Mouse (Mus musculus) stomach, postnatal 0 days (tissue): ENCODE results near the gene Prkcsh. TPM values are rescaled to one million over a fixed set of nuclear protein-coding genes. Genes with fewer than 3 reads are reported as not detected.

ENCODE experiments used
- ATAC-seq: fragments of 200-750 bp; cut with Nextera tagmentation; 2 replicates; pipeline ENCODE4 v1.8.0; 2017; ENCODE audit not compliant: low FRiP score, low TSS enrichment
- DNase-seq: peaks from one replicate; pipeline ENCODE4 v3.0.0-alpha.2; 2016; ENCODE audit warnings: low spot score
- H3K27ac ChIP-seq: fragments of 300-500 bp; sonication (generic); replicated peaks from 2 replicates; pipeline ENCODE4 v1.5.1; 2014; ENCODE audit warnings: mild to moderate bottlenecking, control low read depth
- H3K27me3 ChIP-seq: fragments of 300-500 bp; sonication (generic); 2 replicates; pipeline ENCODE4 v1.6.1; 2014; ENCODE audit warnings: low read length; ENCODE audit not compliant: control insufficient read depth, insufficient read depth
- H3K36me3 ChIP-seq: fragments of 300-500 bp; sonication (generic); 2 replicates; pipeline ENCODE4 v1.6.1; 2014; ENCODE audit warnings: low read length, mixed read lengths; ENCODE audit not compliant: control insufficient read depth, insufficient read depth
- H3K4me1 ChIP-seq: fragments of 300-500 bp; sonication (generic); replicated peaks from 2 replicates; pipeline ENCODE4 v1.6.1; 2014; ENCODE audit warnings: antibody characterized with exemption; ENCODE audit not compliant: control insufficient read depth, insufficient read depth
- H3K4me2 ChIP-seq: fragments of 300-500 bp; sonication (generic); replicated peaks from 2 replicates; pipeline ENCODE4 v1.6.1; 2014; ENCODE audit warnings: low read depth, mild to moderate bottlenecking, control low read depth, moderate library complexity
- H3K4me3 ChIP-seq: fragments of 300-500 bp; sonication (generic); 2 replicates; pipeline ENCODE4 v1.5.1; 2014; ENCODE audit warnings: low read depth, low read length, control low read depth
- H3K9ac ChIP-seq: fragments of 300-500 bp; sonication (generic); 2 replicates; pipeline ENCODE4 v1.6.1; 2014; ENCODE audit warnings: mild to moderate bottlenecking, low read length, control low read depth, mixed read lengths
- H3K9me3 ChIP-seq: fragments of 300-500 bp; sonication (generic); 2 replicates; pipeline ENCODE4 v1.6.1; 2016; ENCODE audit warnings: low read length; ENCODE audit not compliant: control insufficient read depth
- CTCF ChIP-seq: IDR thresholded peaks from 2 replicates; pipeline ENCODE4 v1.5.1; 2016; ENCODE audit warnings: antibody characterized with exemption, low read depth, mild to moderate bottlenecking, moderate library complexity
- EP300 ChIP-seq: optimal IDR thresholded peaks from 2 replicates; pipeline ENCODE3; 2016; ENCODE audit warnings: antibody characterized with exemption
- WGBS: fragments of 180-500 bp; shearing (Covaris S2); extraction: QIAGEN DNeasy Blood & Tissue Kit; methylation state at CpG from one replicate; pipeline ENCODE4 v1.1.7; 2014; 5-methylcytosine and 5-hydroxymethylcytosine counted together
- polyA plus RNA-seq: library from polyadenylated mRNA; unstranded; fragments of >200 nt; fragmentation: Nextera tagmentation; extraction: Ambion mirVana; gene quantifications from 2 replicates; pipeline ENCODE4 v1.2.1, GENCODE M21; 2015

The Prkcsh gene
- polyA plus RNA-seq, 1 experiment from 2014 or later: 48.4 TPM

- ATAC-seq (peak; percentile 3; the same call in 1 of the 2 replicates), DNase-seq (no peak)
- under 1% methylated on average over 18 of the region's 18 CpGs for WGBS
- Histone ChIP-seq H3K9me3 (no peaks in the 10 kb centered on the region), H3K27ac (peak overlapping the region; percentile 67), H3K9ac (peak overlapping the region; percentile 63), H3K4me3 (peak overlapping the region; percentile 66), H3K36me3 (peaks cover 13% of the 10 kb centered on the region), H3K4me1 (peaks cover 3% of the 10 kb centered on the region; the same call in 1 of the 2 replicates), H3K4me2 (peak overlapping the region; percentile 72), H3K27me3 (no peaks in the 10 kb centered on the region)
- no peak for TF ChIP-seq EP300
- no peak for TF ChIP-seq CTCF
Measured at GRCm38 (mm10) chr9:22003163-22003554, 553 bp downstream of the Prkcsh start.

GRCm38 (mm10) chr9:22004546-22004945 is 1.9 kb downstream of the Prkcsh start:
- H3K27ac ChIP-seq: no peak overlapping the region
- no peak overlapping the region for H3K4me3 ChIP-seq
- 78% methylated on average over 12 of the region's 12 CpGs for WGBS
- H3K4me2 ChIP-seq: no peak overlapping the region
- no peak for DNase-seq
- no peaks in the 10 kb centered on the region for H3K27me3 ChIP-seq
- peaks cover 19% of the 10 kb centered on the region for H3K36me3 ChIP-seq
- TF ChIP-seq EP300 (no peak), CTCF (no peak)
- peaks cover 3% of the 10 kb centered on the region; the same call in 1 of the 2 replicates for H3K4me1 ChIP-seq
- ATAC-seq: no peak
- no peak overlapping the region for H3K9ac ChIP-seq
- no peaks in the 10 kb centered on the region for H3K9me3 ChIP-seq

GRCm38 (mm10) chr9:22011055-22011454 is 8.4 kb downstream of the Prkcsh start:
- Histone ChIP-seq H3K9ac (no peak overlapping the region), H3K36me3 (peaks cover 51% of the 10 kb centered on the region), H3K4me1 (no peaks in the 10 kb centered on the region), H3K27me3 (no peaks in the 10 kb centered on the region), H3K4me2 (no peak overlapping the region), H3K4me3 (no peak overlapping the region), H3K27ac (no peak overlapping the region), H3K9me3 (no peaks in the 10 kb centered on the region)
- DNase-seq: no peak
- TF ChIP-seq CTCF: no peak
- TF ChIP-seq EP300: no peak
- ATAC-seq: no peak
- 90% methylated on average over 5 of the region's 5 CpGs for WGBS

- H3K36me3 ChIP-seq: peaks cover 41% of the 10 kb centered on the region
Measured at GRCm38 (mm10) chr9:22012731-22013130, 10.1 kb downstream of the Prkcsh start.

GRCm38 (mm10) chr9:22016245-22016644 is 13.6 kb downstream of the Prkcsh start:
- Histone ChIP-seq H3K27me3 (no peaks in the 10 kb centered on the region), H3K36me3 (peaks cover 25% of the 10 kb centered on the region), H3K4me3 (no peak overlapping the region), H3K9me3 (no peaks in the 10 kb centered on the region), H3K4me1 (no peaks in the 10 kb centered on the region), H3K4me2 (no peak overlapping the region), H3K9ac (no peak overlapping the region), H3K27ac (no peak overlapping the region)
- TF ChIP-seq CTCF: no peak
- no peak for TF ChIP-seq EP300
- 50% methylated on average over 10 of the region's 10 CpGs for WGBS
- no peak for DNase-seq
- no peak for ATAC-seq

More at GRCm38 (mm10) chr9:22012731-22013130, 10.1 kb downstream of the Prkcsh start:
- Histone ChIP-seq H3K27me3 (no peaks in the 10 kb centered on the region), H3K4me1 (no peaks in the 10 kb centered on the region), H3K4me2 (no peak overlapping the region), H3K4me3 (no peak overlapping the region), H3K27ac (no peak overlapping the region), H3K9me3 (no peaks in the 10 kb centered on the region), H3K9ac (no peak overlapping the region)
- DNase-seq (no peak), ATAC-seq (0 out of 2 replicates have a peak, but pooled peaks have one; percentile 17)
- WGBS: 91% methylated on average over 13 of the region's 13 CpGs
- TF ChIP-seq CTCF (no peak), EP300 (no peak)

GRCm38 (mm10) chr9:22017208-22017825 is 14.7 kb downstream of the Prkcsh start:
- TF ChIP-seq EP300 (no peak), CTCF (no peak)
- H3K4me1 ChIP-seq: no peaks in the 10 kb centered on the region
- no peak for DNase-seq
- peaks cover 18% of the 10 kb centered on the region for H3K36me3 ChIP-seq
- H3K9me3 ChIP-seq: no peaks in the 10 kb centered on the region
- no peak overlapping the region for H3K4me2 ChIP-seq
- ATAC-seq: no peak
- no peak overlapping the region for H3K4me3 ChIP-seq
- H3K27me3 ChIP-seq: no peaks in the 10 kb centered on the region
- 71% methylated on average over 7 of the region's 7 CpGs for WGBS
- no peak overlapping the region for H3K27ac ChIP-seq
- no peak overlapping the region for H3K9ac ChIP-seq
